Mouse (Mus musculus) liver, adult 10 weeks (tissue): Measurements from ENCODE around the gene Krtap19-5. TPM values are rescaled to one million over a fixed set of nuclear protein-coding genes. Genes with fewer than 3 reads are reported as not detected.

Experiments used
- polyA plus RNA-seq: library from polyadenylated mRNA; stranded (reverse); fragments of 350-450 nt; fragmentation: Illumina TruSeq; extraction: RNeasy Lipid Tissue Mini Kit (QIAGEN cat#74804); gene quantifications from one replicate; pipeline ENCODE4 v1.2.3, GENCODE M21; 2014; ENCODE audit warnings: low read depth, low replicate concordance

The Krtap19-5 gene
- not detected for polyA plus RNA-seq

DNA sequence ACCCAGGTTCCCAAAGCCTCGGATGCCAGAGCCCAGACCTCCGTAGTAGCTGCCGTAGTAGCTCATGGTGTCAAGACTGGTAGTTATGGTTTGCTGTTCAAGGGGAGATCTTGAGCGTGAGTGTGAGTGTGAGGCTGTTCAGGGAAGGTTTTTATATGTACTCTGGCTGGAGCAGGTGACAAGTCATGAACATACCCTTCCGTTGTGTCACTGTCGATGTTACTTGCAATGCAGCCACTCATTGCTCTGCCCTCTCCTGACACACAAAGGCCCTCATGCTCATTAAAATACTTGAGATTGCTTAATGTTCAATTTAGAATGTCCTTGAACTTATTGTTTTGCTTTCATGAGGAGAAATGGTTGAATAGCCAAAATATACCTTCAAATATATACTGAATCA, at the start of gene Krtap19-5:
TSS of gene Krtap19-5 (minus strand) at position 101 of the 400 bp plus-strand sequence.

DNA sequence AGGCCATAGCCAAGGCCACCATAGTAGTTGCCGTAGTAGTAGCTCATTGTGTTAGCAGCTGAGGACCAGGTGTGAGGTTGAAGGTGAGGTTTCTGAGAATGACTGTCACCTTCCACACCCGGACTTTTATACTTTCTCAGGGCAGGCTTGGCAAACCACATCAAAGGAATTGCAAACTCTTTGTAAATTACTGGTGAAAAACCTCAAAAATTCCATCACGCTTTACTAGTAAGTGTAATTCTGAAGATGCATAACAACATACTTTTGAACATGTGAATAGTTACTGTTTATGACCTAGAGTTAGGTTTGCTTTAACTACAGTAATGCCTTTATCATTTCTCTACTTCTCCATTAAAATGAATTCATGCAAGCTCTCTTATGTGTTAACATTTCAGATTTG, 35.9 kb upstream of the Krtap19-5 start, which contains the start of gene Krtap19-9b:
TSS of gene Krtap19-9b (minus strand) at position 101 of the 400 bp plus-strand sequence.

DNA sequence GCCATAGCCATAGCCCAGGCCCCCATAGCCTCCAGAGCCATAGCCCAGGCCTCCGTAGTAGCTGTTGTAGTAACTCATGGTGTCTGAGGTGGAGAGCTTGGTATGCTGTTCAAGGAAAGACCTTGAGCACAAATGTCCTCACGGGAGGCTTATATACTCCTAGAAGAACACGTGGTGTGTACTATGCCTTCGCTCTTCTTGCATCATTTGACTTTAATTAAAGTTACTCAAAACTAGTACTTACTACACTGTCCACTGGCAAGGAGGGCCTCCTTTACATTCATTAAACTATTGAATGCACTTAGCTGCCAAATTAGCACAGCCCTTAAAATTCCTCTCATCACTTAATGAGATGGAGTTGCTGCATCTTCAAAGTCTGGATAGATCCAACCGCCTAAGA, 11.3 kb downstream of the Krtap19-5 start, which contains the start of gene Krtap19-4:
TSS of gene Krtap19-4 (minus strand) at position 101 of the 400 bp plus-strand sequence.

DNA sequence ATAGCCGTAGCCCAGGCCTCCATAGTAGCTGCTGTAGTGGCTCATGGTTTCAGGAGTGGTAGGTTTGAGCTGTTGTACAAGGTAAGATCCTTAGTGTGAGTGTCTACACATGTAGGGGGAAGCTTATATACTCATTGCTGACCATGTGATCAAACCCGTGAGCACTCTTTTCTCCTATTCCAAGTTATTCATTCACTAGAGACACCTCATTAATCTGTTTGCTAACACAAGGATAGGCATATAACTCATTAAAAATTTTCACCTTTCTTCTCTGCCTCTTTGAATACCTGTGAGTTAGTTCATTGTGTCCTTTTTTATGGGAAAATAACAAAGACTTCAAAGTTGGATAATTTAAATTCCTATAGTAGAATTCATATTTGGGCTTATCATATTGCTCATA, 18.3 kb downstream of the Krtap19-5 start, which contains the start of gene Krtap19-3:
TSS of gene Krtap19-3 (minus strand) at position 101 of the 400 bp plus-strand sequence.

DNA sequence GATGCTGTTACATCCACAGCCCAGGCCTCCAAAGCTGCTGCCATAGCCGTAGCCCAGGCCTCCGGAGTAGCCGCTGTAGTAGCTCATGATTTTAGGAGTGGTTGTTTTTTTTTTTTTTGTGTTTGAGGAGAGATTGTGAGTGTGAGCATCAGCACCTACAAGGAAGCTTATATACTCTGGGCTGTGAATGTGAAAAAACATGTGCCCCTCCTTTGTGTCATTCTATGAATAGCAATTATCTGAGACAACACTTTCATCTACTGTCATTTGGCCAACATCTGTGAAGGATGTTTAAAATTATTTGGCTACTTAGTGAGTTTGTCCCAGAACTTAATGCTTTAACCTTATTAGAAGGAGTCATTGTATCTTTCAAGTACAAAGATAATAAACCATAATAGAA, 22.1 kb downstream of the Krtap19-5 start, which contains the start of gene Krtap19-2:
TSS of gene Krtap19-2 (minus strand) at position 101 of the 400 bp plus-strand sequence.

DNA sequence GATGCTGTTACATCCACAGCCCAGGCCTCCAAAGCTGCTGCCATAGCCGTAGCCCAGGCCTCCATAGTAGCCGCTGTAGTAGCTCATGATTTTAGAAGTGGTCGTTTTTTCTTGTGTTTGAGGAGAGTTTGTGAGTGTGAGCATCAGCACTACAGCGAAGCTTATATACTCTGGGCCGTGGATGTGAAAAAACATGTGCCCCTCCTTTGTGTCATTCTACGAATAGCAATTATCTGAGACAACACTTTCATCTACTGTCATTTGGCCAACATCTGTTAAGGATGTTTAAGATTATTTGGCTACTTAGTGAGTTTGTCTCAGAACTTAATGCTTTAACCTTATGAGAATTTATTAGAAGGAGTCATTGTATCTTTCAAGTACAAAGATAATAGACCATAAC, 26.9 kb downstream of the Krtap19-5 start, which contains the start of gene Krtap19-1:
TSS of gene Krtap19-1 (minus strand) at position 101 of the 400 bp plus-strand sequence.

Other genes with a start within 250 kb of the Krtap19-5 start
- gene Krtap26-1, start 248.7 kb downstream of the Krtap19-5 start, polyA plus RNA-seq: not detected
- gene Krtap27-1, start 224.8 kb downstream of the Krtap19-5 start, polyA plus RNA-seq: not detected
- not detected for gene 2310061N02Rik, start 188.5 kb downstream of the Krtap19-5 start, polyA plus RNA-seq
- not detected for gene Krtap13-1, start 167.6 kb downstream of the Krtap19-5 start, polyA plus RNA-seq
- not detected for gene Krtap13, start 144.8 kb downstream of the Krtap19-5 start, polyA plus RNA-seq
- gene 2310034C09Rik, start 137.6 kb downstream of the Krtap19-5 start, polyA plus RNA-seq: not detected
- gene 2310057N15Rik, start 122.3 kb downstream of the Krtap19-5 start, polyA plus RNA-seq: not detected
- not detected for gene Gm5965, start 118.6 kb downstream of the Krtap19-5 start, polyA plus RNA-seq
- gene Gm20741, start 84.2 kb downstream of the Krtap19-5 start, polyA plus RNA-seq: not detected
- not detected for gene Krtap15, start 76.2 kb downstream of the Krtap19-5 start, polyA plus RNA-seq
- not detected for gene Krtap14, start 70.3 kb downstream of the Krtap19-5 start, polyA plus RNA-seq
- gene Krtap19-1, start 27.0 kb downstream of the Krtap19-5 start, polyA plus RNA-seq: not detected
- not detected for gene Krtap19-2, start 22.2 kb downstream of the Krtap19-5 start, polyA plus RNA-seq
- not detected for gene Krtap19-3, start 18.4 kb downstream of the Krtap19-5 start, polyA plus RNA-seq
- gene Krtap19-4, start 11.4 kb downstream of the Krtap19-5 start, polyA plus RNA-seq: not detected
- not detected for gene Krtap19-9b, start 35.8 kb upstream of the Krtap19-5 start, polyA plus RNA-seq
- not detected for gene Krtap16-3, start 66.4 kb upstream of the Krtap19-5 start, polyA plus RNA-seq
- gene Krtap22-2, start 114.3 kb upstream of the Krtap19-5 start, polyA plus RNA-seq: not detected
- gene Gm10229, start 118.8 kb upstream of the Krtap19-5 start, polyA plus RNA-seq: not detected
- not detected for gene Krtap6-1, start 135.2 kb upstream of the Krtap19-5 start, polyA plus RNA-seq
- not detected for gene Gm10228, start 145.0 kb upstream of the Krtap19-5 start, polyA plus RNA-seq
- not detected for gene Krtap6-5, start 151.4 kb upstream of the Krtap19-5 start, polyA plus RNA-seq
- not detected for gene 1110025L11Rik, start 167.5 kb upstream of the Krtap19-5 start, polyA plus RNA-seq
- gene Krtap6-3, start 187.6 kb upstream of the Krtap19-5 start, polyA plus RNA-seq: not detected
- not detected for gene Gm6358, start 244.4 kb upstream of the Krtap19-5 start, polyA plus RNA-seq